Mouse (Mus musculus): ENCODE results near the gene Usp46.

The Usp46 gene

DNA sequence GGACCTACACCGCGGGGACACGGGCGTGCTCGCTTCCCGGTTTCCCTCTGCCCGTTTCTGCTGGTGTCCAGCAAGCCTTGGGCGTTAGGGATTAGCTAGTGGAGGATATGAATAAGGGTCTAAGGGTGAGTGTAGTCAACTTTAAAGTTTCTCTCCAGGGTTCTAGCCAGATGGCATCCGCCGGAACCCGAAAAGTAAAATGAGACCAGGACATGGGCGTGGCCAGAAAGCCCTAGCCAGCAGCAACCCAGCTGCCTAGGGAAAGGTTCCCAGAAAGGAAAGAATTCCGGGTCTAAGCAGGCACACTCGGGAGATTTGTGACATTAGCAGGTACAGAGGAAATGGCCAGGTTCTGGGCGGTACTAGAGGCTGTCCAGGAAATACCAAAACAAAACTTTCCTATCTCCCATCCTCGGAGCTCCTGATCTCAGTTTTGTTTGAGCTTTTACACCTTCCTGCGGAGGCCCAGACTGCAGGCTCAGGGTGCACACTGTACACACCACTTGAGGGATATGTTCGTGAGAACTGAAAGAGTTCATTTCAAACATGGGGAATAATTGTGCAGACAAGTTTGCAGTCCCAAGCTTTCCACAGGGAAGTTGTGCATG lies 587 bp upstream of the Usp46 start:
- peak; percentile 50 for DNase-seq (ENCODE audit: low spot score)

DNA sequence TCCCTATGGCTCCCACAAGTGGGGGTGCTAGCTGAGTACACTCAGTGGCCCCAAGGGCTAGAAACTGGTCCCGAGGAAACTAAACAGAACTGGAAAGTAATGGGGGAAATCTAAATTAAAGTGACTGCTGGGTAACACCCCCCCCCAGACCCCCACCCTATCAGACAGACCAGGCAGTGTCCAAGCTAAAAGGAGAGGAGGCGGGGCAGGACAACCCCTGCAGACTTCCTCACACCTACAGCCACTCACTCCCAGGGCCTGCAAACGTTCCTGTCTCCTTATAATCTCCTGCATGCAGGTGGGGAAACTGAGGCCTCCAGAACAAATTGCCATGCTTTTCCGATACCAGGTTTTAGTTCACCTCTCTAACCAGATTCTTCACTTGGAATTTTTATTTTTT lies 885 bp downstream of the Usp46 start:
- no peak for DNase-seq (ENCODE audit: low spot score)

DNA sequence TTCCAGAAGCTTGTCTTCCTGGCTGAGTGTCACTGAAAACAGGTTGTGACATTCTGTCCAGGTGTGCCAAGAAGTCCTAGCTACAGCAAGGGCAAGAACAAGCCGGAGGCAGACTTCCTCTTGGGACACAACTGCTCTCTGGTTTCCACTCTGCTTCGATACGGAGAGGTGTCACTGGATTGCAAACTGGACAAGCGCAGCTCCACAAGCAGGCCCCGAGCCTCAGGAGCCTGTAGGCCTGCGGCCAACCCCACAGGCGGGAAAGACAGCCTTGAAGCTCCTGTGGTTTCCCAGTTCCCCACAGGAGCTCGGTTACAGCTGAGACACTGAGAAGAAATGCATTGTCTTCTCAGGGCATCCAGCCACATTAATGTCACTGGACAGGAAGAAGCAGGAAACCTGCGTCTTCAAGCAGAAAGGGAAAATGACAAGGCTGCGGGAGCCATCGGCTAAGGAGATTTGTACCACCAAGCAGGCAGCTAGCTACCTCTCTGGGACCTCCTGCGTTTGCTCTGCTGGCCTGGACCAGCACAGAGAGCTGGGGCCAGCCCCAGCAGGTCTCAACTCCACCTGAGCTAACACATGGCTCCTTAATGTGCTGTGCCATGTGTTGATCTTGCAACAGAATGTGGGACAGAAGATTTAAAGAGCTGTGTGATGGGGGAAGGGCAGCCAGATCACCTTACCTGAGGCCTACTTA lies 1.7 kb downstream of the Usp46 start:
- DNase-seq (ENCODE audit: low spot score), result no peak

DNA sequence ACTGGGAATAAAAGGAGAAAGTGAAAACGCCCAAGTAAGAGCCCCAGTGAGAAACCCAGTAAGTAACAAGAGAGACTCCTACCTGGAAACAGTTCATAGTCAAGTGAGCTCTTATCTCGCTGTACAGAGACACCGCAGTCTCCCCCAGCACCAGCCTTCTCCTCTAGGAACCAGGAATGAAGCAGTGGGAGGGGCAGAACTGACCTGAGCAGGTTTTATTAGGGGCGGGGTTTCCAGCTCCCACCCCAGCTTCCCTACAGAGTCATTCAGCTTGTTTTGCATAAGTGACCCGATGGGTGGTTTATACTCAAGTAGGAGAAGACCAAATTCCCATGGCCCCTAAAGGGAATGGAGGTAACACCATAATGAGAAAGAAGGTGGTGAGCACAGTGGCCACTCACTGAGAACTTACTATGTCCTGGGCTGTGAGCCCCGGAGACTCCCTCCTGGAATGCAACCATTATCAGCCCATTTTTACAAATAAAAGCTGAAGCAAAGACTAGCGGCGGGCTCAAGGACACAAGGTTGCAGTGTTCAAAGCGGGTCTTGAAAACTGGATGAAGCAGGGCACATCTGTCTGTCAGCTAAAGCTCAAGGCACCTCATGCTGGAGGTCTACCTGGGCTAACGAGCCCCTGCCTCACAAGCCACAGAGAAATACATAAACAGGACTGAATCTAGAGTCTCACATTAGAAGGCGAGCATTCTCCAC lies 2.5 kb downstream of the Usp46 start:
- no peak for DNase-seq (ENCODE audit: low spot score)

DNA sequence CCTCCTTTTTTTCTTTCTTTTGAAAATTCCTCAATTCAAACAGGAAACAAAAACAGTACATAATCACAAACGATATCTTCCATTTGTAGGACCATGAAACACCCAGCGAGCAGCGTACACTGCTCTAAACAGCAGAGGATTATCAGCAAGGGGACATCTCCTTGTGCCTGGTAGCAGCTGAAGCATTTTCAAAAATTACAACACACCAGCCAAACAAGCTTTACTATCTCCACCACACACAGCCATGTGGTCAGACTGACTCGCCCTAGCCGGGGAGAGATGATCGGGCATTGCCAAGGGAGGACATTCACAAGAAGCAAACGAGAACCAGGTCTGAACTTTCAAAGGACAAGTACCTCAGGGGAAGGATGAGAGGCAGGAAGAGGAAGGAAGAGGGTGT lies 3.4 kb downstream of the Usp46 start:
- no peak for DNase-seq (ENCODE audit: low spot score)

DNA sequence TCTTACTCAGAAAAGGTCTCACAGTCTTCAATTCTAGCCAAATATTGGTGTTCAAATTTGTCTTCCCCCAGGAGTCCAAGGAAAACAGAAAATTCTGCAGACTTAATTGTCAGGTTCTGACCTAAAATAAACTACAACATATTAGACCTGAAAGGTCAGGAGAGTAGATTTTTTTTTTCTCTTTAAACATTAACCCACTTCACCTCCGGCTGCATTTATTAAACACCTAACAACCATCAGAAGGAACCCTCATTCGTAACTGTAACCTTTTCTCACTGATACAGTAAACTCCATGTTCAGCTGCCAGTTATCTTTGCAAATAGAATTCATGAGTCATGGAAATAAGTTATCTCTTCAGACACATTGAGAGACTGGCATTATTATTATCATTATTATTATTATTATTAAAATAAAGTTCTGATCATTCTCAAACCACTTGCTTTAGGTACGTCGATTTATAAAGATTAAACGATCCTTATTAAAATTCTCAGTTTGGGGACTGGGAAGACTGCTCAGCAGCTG lies 4.9 kb downstream of the Usp46 start:
- no peak for DNase-seq (ENCODE audit: low spot score)

DNA sequence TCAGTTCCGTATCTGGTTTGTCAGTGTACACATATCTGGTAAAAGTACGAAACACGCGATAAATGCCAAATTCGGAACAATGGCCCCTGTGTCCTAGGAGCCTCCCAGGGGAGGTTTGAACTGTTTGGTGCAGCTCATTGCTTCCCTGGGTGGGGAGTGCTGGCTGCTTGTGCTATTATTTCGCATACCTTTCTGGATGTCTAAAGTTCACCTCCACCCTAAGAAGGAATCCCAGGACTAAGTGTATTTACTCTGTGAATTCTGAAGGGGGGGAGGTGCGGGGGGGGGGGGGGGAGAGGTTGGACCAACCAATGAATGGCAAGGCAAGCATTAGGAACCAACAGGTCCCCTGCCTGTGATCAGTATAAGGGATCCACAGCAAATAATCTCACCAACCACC lies 6.0 kb downstream of the Usp46 start:
- DNase-seq (ENCODE audit: low spot score), result no peak

DNA sequence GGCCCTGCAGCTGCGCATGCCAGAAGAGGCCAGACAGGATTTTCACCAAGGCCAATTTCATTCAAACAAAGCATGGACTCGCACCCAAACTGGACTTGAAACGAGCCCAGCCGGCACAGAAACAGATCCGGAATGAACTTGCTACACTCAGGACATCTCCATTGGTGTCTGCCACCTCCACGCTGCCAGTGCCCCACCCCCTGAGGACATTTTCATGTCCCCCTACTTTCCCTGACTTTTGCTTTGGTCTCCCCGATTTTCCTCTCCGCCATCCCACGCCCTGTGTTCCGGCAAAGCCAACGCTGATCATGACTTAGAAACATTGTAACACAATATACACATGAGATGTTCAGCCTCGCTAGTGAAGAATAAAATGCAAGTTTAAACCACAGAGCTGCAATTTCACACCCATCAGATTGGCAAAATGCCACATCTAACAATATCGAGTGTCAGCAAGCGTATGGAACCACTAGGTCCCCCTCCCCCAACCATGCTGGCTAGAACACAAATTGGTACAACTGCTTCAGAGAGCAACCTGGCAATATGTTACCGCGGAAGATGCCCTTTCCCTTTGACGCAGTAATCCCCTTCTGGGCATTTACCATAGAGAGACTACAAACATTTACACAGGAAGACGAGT lies 6.7 kb downstream of the Usp46 start:
- no peak for DNase-seq (ENCODE audit: low spot score)

DNA sequence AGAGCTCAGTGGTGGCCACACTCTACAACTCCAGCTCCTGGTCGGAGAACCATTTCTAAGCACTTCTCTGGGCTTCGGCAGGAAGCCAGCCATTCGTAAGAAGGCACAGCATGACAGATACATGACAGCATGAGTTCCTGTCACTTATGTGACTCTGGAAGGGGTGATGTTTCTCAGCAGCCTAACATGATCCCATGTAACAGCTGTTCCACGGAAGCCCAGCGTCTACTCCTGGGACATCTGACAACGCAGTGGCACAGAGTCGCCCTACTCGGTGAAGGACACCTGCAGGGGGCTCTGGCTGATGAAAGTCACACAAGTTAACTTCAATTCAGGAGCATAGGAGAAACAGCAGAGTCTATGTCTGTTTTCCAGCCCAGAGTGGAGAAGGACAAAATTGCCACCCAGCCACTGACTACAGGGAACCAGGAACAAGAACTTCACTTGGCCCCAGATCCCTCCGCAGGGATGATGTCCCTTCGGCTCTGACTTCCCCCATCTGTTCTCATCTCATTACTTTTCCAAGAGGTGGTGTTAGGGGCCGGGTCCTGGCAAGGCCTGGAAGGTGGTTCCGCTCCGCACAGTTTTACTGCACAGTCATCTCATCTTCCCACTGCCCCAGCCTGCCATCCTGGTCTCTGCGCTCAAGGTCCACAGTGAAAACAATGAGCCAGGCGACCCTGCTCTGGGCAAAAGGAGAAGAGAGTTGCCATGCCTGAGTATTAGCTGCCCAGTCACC lies 15.9 kb downstream of the Usp46 start:
- no peak for DNase-seq (ENCODE audit: low spot score)

DNA sequence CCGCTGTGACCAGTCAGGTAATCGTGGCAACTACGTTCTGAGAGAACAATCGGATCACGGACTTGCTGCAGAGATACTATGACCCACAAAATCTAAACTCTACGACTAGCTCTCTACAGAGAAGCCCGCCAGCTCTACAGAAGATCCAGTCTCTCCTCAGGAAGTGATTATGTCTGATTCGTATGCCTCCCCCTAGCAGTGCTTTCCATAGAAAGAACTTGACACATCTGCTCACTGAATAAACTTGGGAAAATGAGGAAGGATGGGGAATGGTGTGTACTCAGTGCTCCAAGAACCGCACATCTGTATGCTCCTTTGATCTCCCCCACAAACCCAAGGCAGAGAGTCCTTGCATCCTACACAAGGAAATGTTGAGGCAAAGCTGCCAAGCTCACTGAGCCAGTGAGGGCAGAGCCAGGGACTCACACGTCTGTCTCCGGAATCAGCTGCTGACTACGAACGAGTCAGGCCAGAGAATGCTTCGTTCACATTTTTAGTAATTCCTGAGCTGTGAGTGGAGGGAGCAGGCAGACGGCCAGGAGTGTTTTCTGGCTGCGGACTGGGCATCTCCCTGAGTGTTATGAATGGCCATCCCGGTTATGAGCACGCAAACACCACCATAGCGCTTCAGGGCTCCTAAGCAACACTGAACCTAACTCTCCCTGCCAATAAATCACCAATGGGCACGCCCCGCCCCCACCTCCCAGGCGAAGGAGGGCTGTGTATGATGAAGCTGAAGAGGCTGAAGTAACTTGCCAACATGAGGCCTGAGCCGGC lies 16.6 kb downstream of the Usp46 start:
- no peak for DNase-seq (ENCODE audit: low spot score)

DNA sequence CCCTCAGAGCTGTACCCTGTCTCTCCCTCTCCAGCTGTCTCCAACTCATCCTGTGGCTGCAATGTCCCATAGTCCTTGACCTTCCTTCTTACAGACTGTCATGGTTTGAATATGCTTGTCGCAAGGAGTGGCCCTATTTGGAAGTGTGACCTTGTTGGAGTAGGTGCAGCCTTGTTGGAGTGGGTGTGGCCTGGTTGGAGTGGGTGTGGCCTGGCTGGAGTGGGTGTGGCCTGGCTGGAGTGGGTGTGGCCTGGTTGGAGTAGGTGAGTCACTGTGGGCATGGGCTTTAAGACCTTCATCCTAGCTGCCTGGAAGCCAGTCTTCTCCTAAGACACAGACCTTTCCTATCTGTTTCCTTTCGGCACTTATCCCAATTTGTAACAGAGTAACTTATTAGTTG lies 17.3 kb downstream of the Usp46 start:
- DNase-seq (ENCODE audit: low spot score), result no peak

DNA sequence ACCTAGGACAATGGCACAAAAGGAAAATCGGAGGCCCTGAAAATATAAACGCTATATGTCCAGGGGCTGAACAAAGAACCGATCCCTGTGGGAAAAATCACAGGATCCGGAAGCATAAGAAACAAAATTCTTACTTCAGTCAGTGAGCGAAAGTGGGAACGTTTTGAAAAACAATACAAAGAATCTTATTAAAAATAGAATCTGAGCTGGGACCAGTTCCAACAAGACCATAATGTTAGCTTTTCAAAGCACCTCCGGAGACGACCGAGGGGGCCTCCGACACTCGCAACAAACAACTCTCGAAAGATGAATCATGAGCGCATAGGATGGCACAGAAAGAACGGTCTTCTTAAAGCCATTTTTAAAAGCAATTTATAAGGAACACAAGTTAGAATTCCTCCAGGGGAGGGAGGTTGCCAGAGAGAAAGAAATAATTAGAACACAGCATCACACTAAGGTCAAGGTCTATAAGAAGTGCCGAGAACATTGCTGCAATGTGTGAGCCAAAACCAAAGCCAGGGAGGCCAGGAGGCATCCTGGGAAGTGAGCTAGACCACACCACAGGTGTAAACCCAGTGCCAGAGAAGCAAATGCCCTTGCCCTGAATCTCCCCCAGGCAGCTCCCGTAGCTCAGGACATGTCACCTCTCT lies 19.3 kb downstream of the Usp46 start:
- no peak for DNase-seq (ENCODE audit: low spot score)

DNA sequence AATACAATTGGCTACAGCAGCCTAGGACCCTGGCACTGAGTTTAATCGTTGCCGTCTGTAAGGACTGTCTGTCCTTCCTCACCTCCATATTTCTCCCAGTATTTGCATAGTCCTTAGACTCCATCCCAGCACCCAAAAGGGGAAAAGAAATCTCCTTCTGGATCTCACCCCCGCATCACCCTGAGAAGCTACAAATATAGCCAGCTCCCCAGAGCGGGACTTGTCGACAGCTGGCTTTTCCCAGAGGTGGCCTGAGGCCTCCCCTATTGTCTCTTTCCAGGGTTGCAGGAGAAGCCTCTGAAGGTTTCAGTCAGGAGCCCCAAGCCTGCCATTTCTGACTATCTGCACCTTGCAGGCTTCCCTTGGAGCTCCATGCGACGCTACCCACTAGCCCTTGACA lies 23.6 kb downstream of the Usp46 start:
- DNase-seq (ENCODE audit: low spot score), result no peak

DNA sequence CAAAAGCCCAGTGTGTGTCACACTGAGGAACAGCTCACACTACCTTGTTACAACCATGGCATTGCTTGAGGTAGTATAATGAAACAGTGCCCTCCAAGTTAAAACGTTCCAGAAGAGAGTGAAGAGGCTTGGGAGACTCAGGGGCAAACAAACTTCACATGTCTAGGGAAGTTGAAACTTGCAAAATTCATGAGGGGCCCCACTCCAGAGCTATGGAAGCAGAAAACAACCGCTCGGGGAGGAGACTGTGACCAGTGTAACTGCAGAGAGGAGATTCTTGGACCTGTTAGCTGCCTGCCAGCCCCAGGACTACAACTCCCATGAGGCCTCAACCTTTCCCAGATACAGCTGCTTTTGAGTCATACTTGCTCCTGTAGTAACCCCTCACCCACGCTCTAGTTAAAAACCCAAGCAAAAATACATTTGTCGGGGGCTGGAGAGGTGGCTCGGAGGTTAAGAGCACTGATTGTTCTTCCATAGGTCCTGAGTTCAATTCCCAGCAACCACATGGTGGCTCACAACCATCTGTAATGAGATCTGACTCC lies 25.4 kb downstream of the Usp46 start:
- DNase-seq (ENCODE audit: low spot score), result no peak

DNA sequence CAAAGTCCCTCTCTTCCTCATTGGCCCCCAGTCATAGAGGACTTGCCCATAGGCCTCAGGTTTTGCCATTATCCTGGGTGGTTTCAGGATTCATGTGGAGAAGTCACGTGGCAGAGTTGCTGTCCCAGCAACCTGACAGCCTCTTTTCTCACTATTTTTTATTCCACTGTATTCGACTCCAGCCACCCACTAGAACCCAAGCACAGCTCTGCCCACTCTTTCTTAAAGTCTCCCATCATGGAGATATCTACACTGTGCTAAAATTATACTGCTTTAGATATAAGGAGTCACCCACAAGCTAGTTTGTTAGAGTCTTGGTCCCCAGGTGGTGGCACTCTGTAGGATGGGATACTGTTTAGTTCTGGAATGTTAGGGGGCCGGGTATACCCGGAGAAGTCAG lies 27.7 kb downstream of the Usp46 start:
- DNase-seq (ENCODE audit: low spot score), result no peak

DNA sequence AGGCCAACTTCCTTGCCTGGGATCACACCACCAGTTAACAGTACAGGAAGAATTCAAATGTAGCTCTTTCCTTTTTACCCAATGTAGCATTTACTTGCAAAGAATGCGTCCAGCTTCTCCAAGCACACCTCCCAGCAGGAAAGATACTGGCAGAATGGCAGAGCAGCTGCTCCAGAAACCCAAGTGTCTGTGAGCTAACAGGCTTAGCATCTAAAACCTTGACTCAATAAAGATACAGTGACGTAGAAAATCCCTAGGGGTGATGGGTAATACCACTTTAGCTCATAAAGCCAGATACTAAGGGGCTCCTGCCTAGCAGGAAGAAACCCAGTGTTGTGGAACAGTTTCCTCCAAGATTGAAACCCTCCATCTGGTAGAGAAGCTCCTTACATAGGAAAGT lies 32.8 kb downstream of the Usp46 start:
- DNase-seq (ENCODE audit: low spot score), result no peak

DNA sequence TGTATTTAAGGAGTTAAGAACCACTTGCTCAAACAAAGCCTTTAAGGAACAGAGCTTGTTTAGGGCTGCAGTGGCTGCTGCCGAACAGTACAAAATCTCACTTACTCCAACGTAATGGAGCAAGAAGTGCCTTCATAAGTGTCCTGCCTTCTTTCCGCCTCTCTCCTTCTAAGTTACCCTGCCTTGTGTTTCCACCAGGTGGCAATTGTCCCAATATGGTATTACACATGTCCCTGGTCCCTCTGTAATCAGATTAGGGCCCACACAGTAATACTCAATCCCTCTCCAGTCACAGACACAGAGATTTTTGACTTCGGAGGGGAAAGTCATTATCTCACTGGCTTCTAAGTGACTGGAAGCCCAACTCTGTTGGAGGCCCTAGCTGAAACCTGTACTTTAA lies 34.1 kb downstream of the Usp46 start:
- no peak for DNase-seq (ENCODE audit: low spot score)

DNA sequence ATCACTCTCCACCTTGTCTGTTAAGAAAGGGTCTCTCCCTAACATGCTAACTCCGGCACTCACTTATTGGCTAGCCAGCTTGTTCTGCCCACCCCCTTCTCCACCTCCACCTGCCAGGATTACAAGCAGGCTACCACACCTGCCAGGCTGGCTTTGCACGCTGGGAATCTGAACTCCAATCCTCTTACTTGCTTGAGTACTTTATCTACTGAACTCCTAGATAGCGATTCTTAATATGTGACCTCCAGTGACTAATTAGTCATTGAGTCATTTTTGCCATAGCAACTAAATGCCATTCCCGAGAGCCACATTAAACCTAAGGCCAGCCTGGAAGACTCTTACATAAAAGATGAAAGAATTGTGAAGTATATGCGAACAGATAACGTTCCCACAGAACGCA lies 38.4 kb downstream of the Usp46 start:
- DNase-seq (ENCODE audit: low spot score), result no peak

DNA sequence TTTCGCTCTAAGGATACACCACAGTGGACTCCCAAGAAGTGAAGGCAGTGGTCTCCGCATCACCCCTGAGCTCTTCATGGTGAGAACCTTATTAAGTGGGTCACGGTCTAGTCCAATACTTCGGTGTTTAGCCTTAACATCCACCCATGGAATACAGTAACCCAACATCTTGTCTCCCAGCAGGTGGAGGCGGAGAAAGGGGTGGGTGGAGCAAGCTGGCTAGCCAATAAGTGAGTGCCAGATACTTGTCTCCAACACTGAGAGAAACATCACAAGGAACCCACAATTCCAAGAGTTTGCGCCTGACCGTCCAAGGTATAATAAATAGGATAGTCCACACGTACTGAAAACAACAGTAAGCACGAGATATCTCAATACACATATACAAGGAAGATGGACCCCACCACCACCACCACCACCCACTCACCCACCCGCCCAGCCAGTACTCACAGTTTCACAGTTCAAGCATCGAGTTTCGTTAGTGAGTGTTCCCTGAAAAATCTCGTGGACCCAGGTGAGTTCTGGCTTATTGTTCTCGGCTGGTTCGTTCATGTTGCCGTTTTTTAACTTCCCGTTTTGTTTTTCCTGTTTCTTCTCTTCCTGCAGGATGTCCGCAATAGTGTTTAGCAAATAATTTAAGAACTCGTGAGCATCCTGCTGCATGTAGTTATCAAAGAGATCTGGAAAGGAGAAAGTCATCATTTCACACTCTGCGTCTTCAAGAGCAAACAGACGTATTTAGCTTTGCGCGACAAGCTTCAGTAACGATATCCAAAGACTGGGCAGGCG lies 39.3 kb downstream of the Usp46 start:
- DNase-seq (ENCODE audit: low spot score), result no peak

DNA sequence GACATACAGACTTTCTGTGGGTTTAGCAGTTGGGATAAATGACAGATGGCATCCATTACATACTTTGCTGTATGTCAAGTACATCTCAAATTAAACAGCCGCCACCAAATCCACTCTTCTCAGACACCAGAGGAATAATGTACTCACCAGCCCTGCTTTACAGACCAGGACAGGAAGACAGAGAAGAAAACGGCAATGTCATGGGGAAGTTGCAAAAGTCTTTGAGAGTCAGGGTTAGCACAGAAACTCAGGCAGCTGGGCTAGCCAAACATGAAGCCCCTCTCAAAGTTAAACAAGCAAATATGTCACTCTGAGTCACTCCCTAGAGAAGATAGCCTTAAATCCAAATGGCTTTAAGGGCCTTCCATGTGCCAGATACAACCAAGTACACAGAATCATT lies 40.0 kb downstream of the Usp46 start:
- no peak for DNase-seq (ENCODE audit: low spot score)
